ENCODE assay signal across 8 mouse cellular contexts in the genomic region with DNA sequence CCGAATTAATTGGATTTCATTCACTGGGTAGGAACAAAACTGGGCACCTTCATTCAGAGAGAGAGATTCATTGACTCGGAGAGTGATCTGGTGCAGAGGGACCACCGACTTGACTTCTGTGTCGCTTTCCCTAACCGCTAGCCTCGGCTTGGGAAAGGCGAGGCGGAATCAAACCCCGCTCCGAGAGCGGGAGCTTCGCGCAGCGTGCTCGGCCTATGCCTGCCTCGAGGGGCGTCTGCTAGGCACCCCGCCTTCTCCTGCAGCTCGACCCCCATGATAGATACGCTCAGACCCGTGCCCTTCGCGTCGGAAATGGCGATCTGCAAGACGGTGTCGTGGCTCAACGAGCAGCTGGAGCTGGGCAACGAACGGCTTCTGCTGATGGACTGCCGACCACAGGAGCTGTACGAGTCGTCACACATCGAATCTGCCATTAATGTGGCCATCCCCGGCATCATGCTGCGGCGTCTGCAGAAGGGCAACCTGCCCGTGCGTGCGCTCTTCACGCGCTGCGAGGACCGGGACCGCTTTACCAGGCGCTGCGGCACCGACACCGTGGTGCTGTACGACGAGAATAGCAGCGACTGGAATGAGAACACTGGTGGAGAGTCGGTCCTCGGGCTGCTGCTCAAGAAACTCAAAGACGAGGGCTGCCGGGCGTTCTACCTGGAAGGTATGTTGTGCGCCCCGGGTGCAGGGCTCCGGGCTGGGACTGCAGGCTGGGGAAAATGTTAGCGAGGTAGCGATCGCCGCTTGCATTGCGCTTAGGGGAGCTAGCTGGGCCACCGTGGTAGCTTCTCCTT. TPM values are rescaled to one million over a fixed set of nuclear protein-coding genes. Genes with fewer than 3 reads are reported as not detected.
A peak's percentile ranks its signal among the peaks of the same experiment; 100 is the strongest.
DNase-seq lines count a peak whose midpoint lies in the region; TF ChIP-seq lines count a peak whose summit lies in the region.

No protein-coding gene starts in this region.

- no peak for TF ChIP-seq CTCF in cerebellum, adult 2 months (IDR thresholded peaks at IDR 0.05; ENCODE audit: borderline replicate concordance, insufficient read depth, low read depth, low read length)
- no peak for TF ChIP-seq CTCF in small intestine, adult 2 months (IDR thresholded peaks at IDR 0.05; ENCODE audit: extremely low read depth, insufficient read length, insufficient replicate concordance, low read depth, low read length)

- peaks cover 19% of the 10 kb centered on the region for H3K36me3 ChIP-seq in heart, embryonic 10.5 days
- H3K36me3 ChIP-seq in small intestine, adult 2 months (ENCODE audit: control insufficient read depth, insufficient read depth, low read length), result peaks cover 11% of the 10 kb centered on the region

- H3K4me3 ChIP-seq in cerebellum, adult 2 months (replicated peaks; ENCODE audit: insufficient read depth, low read depth, low read length), result peak overlapping the region; percentile 75
- peak overlapping the region; percentile 93 for H3K4me3 ChIP-seq in heart, embryonic 10.5 days
- peak overlapping the region; percentile 68 for H3K4me3 ChIP-seq in small intestine, adult 2 months (ENCODE audit: low read depth, low read length)

- peak overlapping the region; percentile 14 for H3K27ac ChIP-seq in cerebellum, adult 2 months (ENCODE audit: insufficient read depth, low read length)
- H3K27ac ChIP-seq in heart, embryonic 10.5 days, result peak overlapping the region; percentile 98
- peak overlapping the region; percentile 63 for H3K27ac ChIP-seq in small intestine, adult 2 months (ENCODE audit: insufficient read depth, low read depth, low read length)

- WGBS in cerebellum, adult 2 months, result under 1% methylated on average over 66 of the region's 66 CpGs
- whole genome bisulfite sequencing in heart, embryonic 10.5 days, result under 1% methylated on average over 66 of the region's 66 CpGs
- under 1% methylated on average over 66 of the region's 66 CpGs for WGBS in small intestine, adult 2 months

- no peaks in the 10 kb centered on the region for H3K27me3 ChIP-seq in cerebellum, adult 2 months (ENCODE audit: control insufficient read depth, insufficient read depth, low read length)
- H3K27me3 ChIP-seq in heart, embryonic 10.5 days (ENCODE audit: insufficient read depth, poor library complexity, severe bottlenecking), result no peaks in the 10 kb centered on the region
- no peaks in the 10 kb centered on the region for H3K27me3 ChIP-seq in small intestine, adult 2 months (ENCODE audit: control insufficient read depth, insufficient read depth, low read length)

- peak; percentile 36 for DNase-seq in urinary bladder, postnatal 25 days (ENCODE audit: low spot score)
- no peak for DNase-seq in urinary bladder, postnatal 10 days (ENCODE audit: low spot score)
- peak; percentile 65 to 75 for DNase-seq in cerebellum, adult 2 months
- no peak for DNase-seq in heart, embryonic 10.5 days (ENCODE audit: low spot score)
- peak; percentile 54 for DNase-seq in kidney, postnatal 14 days
- peak; percentile 51 for DNase-seq in lung, postnatal 10 days
- DNase-seq in frontal cortex, adult 2 months (ENCODE audit: extremely low spot score in 1 of 2, low spot score in 1 of 2), result no peak

- H3K4me1 ChIP-seq in cerebellum, adult 2 months (ENCODE audit: control insufficient read depth, insufficient read depth, low read length), result peaks cover 4% of the 10 kb centered on the region; the same call in 1 of the 2 replicates
- peaks cover 15% of the 10 kb centered on the region for H3K4me1 ChIP-seq in heart, embryonic 10.5 days
- H3K4me1 ChIP-seq in small intestine, adult 2 months (ENCODE audit: control insufficient read depth, insufficient read depth, insufficient read length, low read length), result peaks cover 3% of the 10 kb centered on the region; the same call in 1 of the 2 replicates

- 0 out of 2 replicates have a peak, but pooled peaks have one; percentile 19 for TF ChIP-seq POLR2A in cerebellum, adult 2 months (IDR thresholded peaks at IDR 0.05; ENCODE audit: borderline replicate concordance, insufficient read depth, low read length)
- TF ChIP-seq POLR2A in small intestine, adult 2 months (IDR thresholded peaks at IDR 0.05; ENCODE audit: low read depth, low read length), result no peak

- H3K9me3 ChIP-seq in heart, embryonic 10.5 days, result no peaks in the 10 kb centered on the region

RNA-seq across cellular contexts. Expression of a gene that starts 0.6 kb away (rescaled TPM):
- 20.2 and 20.5 TPM in 2 replicates for polyA plus RNA-seq in cerebellum, adult 2 months (2012; rRNA removed)
- polyA plus RNA-seq in heart, embryonic 10.5 days (2016; fragmentation: Nextera tagmentation; extraction: Ambion mirVana), result 58.5 and 65.3 TPM in 2 replicates
- polyA plus RNA-seq in small intestine, adult 2 months (2012; rRNA removed), result 28.7 and 98.8 TPM in 2 replicates
- 50.5 and 60.8 TPM in 2 replicates for polyA plus RNA-seq in frontal cortex, adult 2 months (2012; rRNA removed)

Comparison
In these comparisons a context has a peak if more than half of its experiments do, and no peak if none do; other contexts are left out.
1. DNase-seq: peak in urinary bladder, postnatal 25 days (single experiment), cerebellum, adult 2 months (2 of 2), kidney, postnatal 14 days (single experiment) and lung, postnatal 10 days (single experiment); none in urinary bladder, postnatal 10 days (single experiment), heart, embryonic 10.5 days (single experiment) and frontal cortex, adult 2 months (0 of 2).
2. H3K27ac ChIP-seq: peak in every context shown above with its lines; median percentile 98 in heart, embryonic 10.5 days; 63 in small intestine, adult 2 months; 14 in cerebellum, adult 2 months.
3. Peak in every context shown above with its lines, with median percentiles within 50 percentile points of each other: H3K4me3 ChIP-seq.